Mouse (Mus musculus): ENCODE data around the gene Tmem135. TPM values are rescaled to one million over a fixed set of nuclear protein-coding genes. Genes with fewer than 3 reads are reported as not detected.
A peak's percentile ranks its signal among the peaks of the same experiment; 100 is the strongest.

Gene Tmem135
- polyA plus RNA-seq, 1 experiment from 2014 or later = 22.9 TPM

GRCm38 (mm10) chr7:89396386-89396785, 7.6 kb downstream of the Tmem135 start:
- Histone ChIP-seq H3K36me3 (no peaks in the 10 kb centered on the region), H3K9ac (no peak overlapping the region), H3K9me3 (no peaks in the 10 kb centered on the region; the same call in 1 of the 2 replicates), H3K4me2 (replicated peaks) (no peak overlapping the region), H3K27me3 (no peaks in the 10 kb centered on the region), H3K4me1 (peaks cover 11% of the 10 kb centered on the region; the same call in 1 of the 2 replicates), H3K4me3 (no peak overlapping the region), H3K27ac (no peak overlapping the region)
- WGBS = 75% methylated on average over 8 of the region's 8 CpGs
- ATAC-seq (ENCODE audit: low FRiP score, low read depth) = no peak

DNA sequence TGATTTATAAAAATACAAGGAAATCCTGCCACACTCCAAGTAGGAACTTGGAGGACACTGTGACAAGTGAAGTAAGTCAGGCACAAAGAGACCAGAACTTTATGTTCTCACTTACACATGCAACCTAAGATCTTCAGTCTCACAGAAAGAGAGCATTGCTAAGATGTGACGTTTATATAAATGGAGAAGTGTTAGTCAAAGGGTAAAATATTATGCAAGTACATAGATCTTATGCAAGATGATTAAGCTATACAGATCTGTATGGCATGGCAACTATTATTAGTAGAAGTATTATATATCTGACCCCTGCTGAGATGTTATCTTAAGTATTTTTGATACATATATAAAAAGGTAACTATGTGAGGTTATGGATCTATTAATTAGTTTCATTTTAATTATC, 8.6 kb downstream of the Tmem135 start:
- no peaks in the 10 kb centered on the region; the same call in 1 of the 2 replicates for H3K9me3 ChIP-seq
- no peak overlapping the region for H3K9ac ChIP-seq
- no peak overlapping the region for H3K4me3 ChIP-seq
- no peaks in the 10 kb centered on the region for H3K27me3 ChIP-seq
- no peak for ATAC-seq (ENCODE audit: low FRiP score, low read depth)
- H3K27ac ChIP-seq = no peak overlapping the region
- H3K4me2 ChIP-seq (replicated peaks) = no peak overlapping the region
- H3K36me3 ChIP-seq = no peaks in the 10 kb centered on the region
- 91% methylated on average over 1 of the region's 1 CpGs for WGBS
- H3K4me1 ChIP-seq = 0 out of 2 replicates have a peak, but pooled peaks cover 7% of the 10 kb centered on the region

DNA sequence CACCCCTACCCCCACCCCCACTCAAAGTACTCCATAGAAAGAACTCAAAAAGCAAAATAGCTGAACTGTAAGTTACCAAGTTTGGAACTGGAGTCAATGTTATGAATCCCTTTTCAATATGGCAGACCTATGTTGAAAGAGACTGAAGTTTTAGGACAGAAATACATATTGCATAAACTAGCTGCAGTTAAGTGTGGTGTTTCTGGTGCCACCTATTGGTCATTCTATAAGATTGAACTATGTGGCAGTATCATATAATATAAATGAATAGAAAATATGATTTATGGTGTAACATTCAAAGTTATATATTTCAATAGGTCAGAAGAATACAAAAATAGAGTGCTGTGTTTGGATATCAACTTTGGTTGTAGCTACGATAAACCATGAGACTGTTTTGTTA, 11.2 kb downstream of the Tmem135 start:
- Histone ChIP-seq H3K4me3 (no peak overlapping the region), H3K4me1 (peaks cover 16% of the 10 kb centered on the region; the same call in 1 of the 2 replicates), H3K27me3 (no peaks in the 10 kb centered on the region), H3K27ac (no peak overlapping the region), H3K4me2 (replicated peaks) (no peak overlapping the region), H3K9ac (no peak overlapping the region), H3K9me3 (no peaks in the 10 kb centered on the region; the same call in 1 of the 2 replicates), H3K36me3 (no peaks in the 10 kb centered on the region)
- WGBS = 98% methylated on average over 1 of the region's 1 CpGs
- no peak for ATAC-seq (ENCODE audit: low FRiP score, low read depth)

GRCm38 (mm10) chr7:89392388-89392787, 11.6 kb downstream of the Tmem135 start:
- H3K36me3 ChIP-seq = no peaks in the 10 kb centered on the region
- no peaks in the 10 kb centered on the region; the same call in 1 of the 2 replicates for H3K9me3 ChIP-seq
- 53% methylated on average over 4 of the region's 4 CpGs for WGBS
- no peak overlapping the region for H3K4me3 ChIP-seq
- no peak for ATAC-seq (ENCODE audit: low FRiP score, low read depth)
- no peak overlapping the region for H3K9ac ChIP-seq
- peaks cover 21% of the 10 kb centered on the region for H3K4me1 ChIP-seq
- H3K27ac ChIP-seq = no peak overlapping the region
- no peaks in the 10 kb centered on the region for H3K27me3 ChIP-seq
- no peak overlapping the region for H3K4me2 ChIP-seq (replicated peaks)

DNA sequence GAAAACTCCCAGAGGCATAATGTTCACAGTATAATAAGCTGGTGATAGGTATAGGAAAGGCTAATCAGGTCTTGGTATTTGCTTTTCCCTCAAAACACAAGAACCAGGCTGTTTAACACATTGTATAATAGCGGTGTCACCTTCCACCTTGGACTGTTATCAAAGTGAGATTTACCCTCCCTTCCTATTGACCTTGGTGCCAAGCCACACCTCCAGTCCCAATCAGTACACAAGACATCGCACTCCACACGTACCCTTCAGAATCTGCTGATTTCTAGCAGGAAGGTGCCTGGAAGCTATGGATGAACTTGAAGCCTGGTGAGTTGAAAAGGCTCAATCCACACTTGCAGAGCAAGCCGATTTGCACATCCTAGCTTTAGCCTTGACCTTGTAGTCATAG, 12.2 kb downstream of the Tmem135 start:
- Histone ChIP-seq H3K4me2 (replicated peaks) (no peak overlapping the region), H3K27me3 (no peaks in the 10 kb centered on the region), H3K36me3 (no peaks in the 10 kb centered on the region), H3K9me3 (no peaks in the 10 kb centered on the region; the same call in 1 of the 2 replicates), H3K27ac (no peak overlapping the region), H3K4me1 (peaks cover 25% of the 10 kb centered on the region), H3K9ac (no peak overlapping the region), H3K4me3 (no peak overlapping the region)
- ATAC-seq (ENCODE audit: low FRiP score, low read depth) = no peak
- WGBS = 77% methylated on average over 4 of the region's 4 CpGs

DNA sequence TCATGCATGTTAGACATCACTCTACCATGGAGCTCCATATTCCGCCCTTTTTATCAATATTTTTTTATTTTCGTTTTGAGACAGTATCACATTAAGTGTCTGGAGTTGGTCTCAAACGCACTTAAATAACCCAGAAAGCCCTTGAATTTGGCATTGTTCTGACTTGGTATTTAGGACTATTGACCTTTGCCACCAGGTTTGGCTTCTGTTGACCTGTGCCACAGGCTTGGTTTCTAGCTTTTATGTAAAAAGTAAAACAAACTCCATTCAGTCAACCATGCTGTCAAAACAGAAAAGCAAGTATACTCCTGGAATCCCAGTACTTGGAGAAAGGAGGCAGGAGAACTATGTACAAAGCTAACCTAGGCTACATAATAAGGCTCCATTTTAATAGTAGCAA, 12.7 kb downstream of the Tmem135 start:
- Histone ChIP-seq H3K27ac (no peak overlapping the region), H3K4me3 (no peak overlapping the region), H3K4me2 (replicated peaks) (no peak overlapping the region), H3K4me1 (peaks cover 31% of the 10 kb centered on the region), H3K27me3 (no peaks in the 10 kb centered on the region), H3K9me3 (no peaks in the 10 kb centered on the region; the same call in 1 of the 2 replicates), H3K36me3 (no peaks in the 10 kb centered on the region), H3K9ac (no peak overlapping the region)
- WGBS = 89% methylated on average over 3 of the region's 3 CpGs
- no peak for ATAC-seq (ENCODE audit: low FRiP score, low read depth)

- Histone ChIP-seq H3K4me1 (peaks cover 36% of the 10 kb centered on the region), H3K36me3 (no peaks in the 10 kb centered on the region), H3K27me3 (no peaks in the 10 kb centered on the region), H3K9ac (no peak overlapping the region), H3K4me2 (replicated peaks) (no peak overlapping the region), H3K9me3 (no peaks in the 10 kb centered on the region; the same call in 1 of the 2 replicates), H3K27ac (no peak overlapping the region), H3K4me3 (no peak overlapping the region)
- no peak for ATAC-seq (ENCODE audit: low FRiP score, low read depth)
- WGBS = 76% methylated on average over 2 of the region's 2 CpGs
Measured at GRCm38 (mm10) chr7:89390660-89391059, 13.4 kb downstream of the Tmem135 start.

- Histone ChIP-seq H3K36me3 (no peaks in the 10 kb centered on the region), H3K9ac (no peak overlapping the region), H3K9me3 (no peaks in the 10 kb centered on the region), H3K27ac (no peak overlapping the region), H3K4me2 (replicated peaks) (no peak overlapping the region), H3K4me3 (no peak overlapping the region), H3K27me3 (no peaks in the 10 kb centered on the region), H3K4me1 (peaks cover 38% of the 10 kb centered on the region)
- no peak for ATAC-seq (ENCODE audit: low FRiP score, low read depth)
- 73% methylated on average over 3 of the region's 3 CpGs for WGBS
Measured at GRCm38 (mm10) chr7:89388981-89389380, 15.0 kb downstream of the Tmem135 start.

DNA sequence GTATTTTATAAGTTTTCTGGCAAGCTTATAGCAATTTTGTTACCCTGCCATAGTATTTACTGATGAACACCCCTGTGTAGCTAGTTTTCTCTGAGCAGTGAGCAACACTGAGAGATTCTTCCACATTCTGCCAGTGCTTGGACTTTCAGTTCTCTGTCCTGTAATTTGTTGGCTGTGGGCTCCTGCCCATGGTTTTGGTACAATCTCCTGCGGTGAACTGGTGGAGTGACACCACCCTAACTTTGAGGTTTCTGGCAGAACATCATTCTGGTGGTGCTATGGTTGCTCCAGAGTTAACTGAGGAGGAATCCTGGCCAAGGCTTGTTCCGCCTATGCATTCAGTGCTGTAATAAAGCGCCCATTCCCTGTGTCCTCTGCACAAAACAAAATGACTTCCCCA, 21.1 kb downstream of the Tmem135 start:
- no peaks in the 10 kb centered on the region for H3K36me3 ChIP-seq
- H3K4me1 ChIP-seq = peaks cover 46% of the 10 kb centered on the region
- H3K4me2 ChIP-seq (replicated peaks) = no peak overlapping the region
- no peak overlapping the region for H3K4me3 ChIP-seq
- no peaks in the 10 kb centered on the region for H3K9me3 ChIP-seq
- peak overlapping the region; percentile 61 for H3K27ac ChIP-seq
- no peaks in the 10 kb centered on the region for H3K27me3 ChIP-seq
- no peak for ATAC-seq (ENCODE audit: low FRiP score, low read depth)
- no peak overlapping the region for H3K9ac ChIP-seq
- WGBS = 77% methylated on average over 3 of the region's 3 CpGs

- WGBS = 28% methylated on average over 7 of the region's 7 CpGs
- Histone ChIP-seq H3K4me2 (replicated peaks) (peak overlapping the region; percentile 1; the same call in 1 of the 2 replicates), H3K4me1 (peaks cover 29% of the 10 kb centered on the region), H3K4me3 (no peak overlapping the region), H3K27me3 (no peaks in the 10 kb centered on the region), H3K36me3 (no peaks in the 10 kb centered on the region), H3K27ac (peak overlapping the region; percentile 78), H3K9ac (no peak overlapping the region), H3K9me3 (no peaks in the 10 kb centered on the region)
- peak; percentile 79 for ATAC-seq (ENCODE audit: low FRiP score, low read depth)
Measured at GRCm38 (mm10) chr7:89380935-89381705, 22.9 kb downstream of the Tmem135 start.

DNA sequence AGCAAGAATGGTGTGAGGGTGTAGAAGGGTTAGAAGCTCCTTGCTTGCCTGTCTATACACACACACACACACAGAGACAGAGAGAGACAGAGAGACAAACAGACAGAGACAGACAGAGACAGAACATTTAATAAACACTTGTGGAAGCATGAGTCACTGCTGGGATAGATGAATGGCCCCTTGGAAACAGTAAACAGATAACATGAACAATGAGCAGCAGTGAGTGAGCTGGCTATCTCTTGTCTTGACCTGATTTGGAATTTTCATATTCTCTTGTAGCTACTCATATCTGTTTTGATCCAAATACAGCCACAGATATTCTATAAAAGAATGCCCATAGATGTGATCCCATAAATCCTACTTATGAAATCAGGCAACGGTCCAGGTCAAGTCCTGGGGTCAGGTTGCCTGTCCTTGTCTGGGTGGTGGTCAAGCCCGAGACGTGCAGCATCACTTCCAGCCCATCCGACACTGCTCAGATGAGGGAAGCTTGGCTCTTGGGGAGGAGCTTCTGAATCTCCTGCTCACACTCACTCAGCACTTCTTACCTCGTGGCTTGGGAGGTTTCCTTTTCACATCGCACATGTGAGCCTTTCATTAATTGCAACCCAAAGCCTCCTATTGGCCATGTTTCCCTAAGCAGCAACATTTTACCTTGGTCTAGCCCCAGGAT, 32.3 kb downstream of the Tmem135 start:
- no peaks in the 10 kb centered on the region for H3K27me3 ChIP-seq
- H3K4me2 ChIP-seq (replicated peaks) = no peak overlapping the region
- no peak overlapping the region for H3K9ac ChIP-seq
- WGBS = 71% methylated on average over 6 of the region's 6 CpGs
- no peak for ATAC-seq (ENCODE audit: low FRiP score, low read depth)
- no peaks in the 10 kb centered on the region for H3K36me3 ChIP-seq
- no peak overlapping the region for H3K4me3 ChIP-seq
- no peak overlapping the region for H3K27ac ChIP-seq
- no peaks in the 10 kb centered on the region for H3K4me1 ChIP-seq
- H3K9me3 ChIP-seq = no peaks in the 10 kb centered on the region

DNA sequence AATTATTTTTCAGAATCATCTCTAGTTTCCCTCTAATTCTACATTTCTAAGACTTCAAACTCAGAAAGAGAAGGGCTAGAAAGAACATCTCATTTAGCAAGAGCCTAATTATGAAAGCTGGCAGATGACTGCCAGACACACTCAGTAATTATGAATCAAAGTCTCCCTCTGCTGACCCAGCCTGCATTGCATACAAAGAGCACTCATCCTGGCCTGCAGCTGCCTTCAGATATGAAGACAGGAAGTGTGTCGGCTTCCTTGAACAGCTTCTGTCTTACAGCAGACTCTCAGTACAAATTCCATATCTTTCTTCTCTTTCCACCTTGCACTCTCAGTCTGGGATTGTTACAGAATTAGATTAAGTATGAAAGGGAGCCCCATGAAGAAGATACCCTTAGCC, 33.1 kb downstream of the Tmem135 start:
- 44% methylated on average over 1 of the region's 1 CpGs for WGBS

More for the DNA sequence above, 33.1 kb downstream of the Tmem135 start:
- Histone ChIP-seq H3K36me3 (no peaks in the 10 kb centered on the region), H3K27me3 (no peaks in the 10 kb centered on the region), H3K4me2 (replicated peaks) (no peak overlapping the region), H3K4me3 (no peak overlapping the region), H3K4me1 (no peaks in the 10 kb centered on the region), H3K27ac (no peak overlapping the region), H3K9me3 (no peaks in the 10 kb centered on the region), H3K9ac (no peak overlapping the region)
- ATAC-seq (ENCODE audit: low FRiP score, low read depth) = no peak

Data from limb, embryonic 13.5 days (tissue).